Mouse (Mus musculus) liver, adult 2 months (tissue): Measurements from ENCODE around the gene Mcfd2.

Source experiments
- CTCF ChIP-seq: fragments of 200-500 bp; IDR thresholded peaks from 2 replicates; pipeline ENCODE4 v1.5.1; 2011; ENCODE audit warnings: low read depth, low read length, control low read depth
- POLR2A ChIP-seq: fragments of 200-500 bp; IDR thresholded peaks from 2 replicates; pipeline ENCODE4 v1.6.1; 2011; ENCODE audit warnings: low read length, control low read depth; ENCODE audit not compliant: insufficient read depth; ENCODE audit errors: extremely low read depth

GRCm38 (mm10) chr17:87312924-87313870 is 47.5 kb upstream of the Mcfd2 start:
- TF ChIP-seq POLR2A (no peak), CTCF (no peak)
